Mouse (Mus musculus) brain, embryonic 14.5 days (tissue): ENCODE data around the gene Pacs1.

Experiments used
- CTCF ChIP-seq: fragments of 200-500 bp; IDR thresholded peaks from 2 replicates; pipeline ENCODE4 v1.5.1; 2012; ENCODE audit warnings: inconsistent platforms, mild to moderate bottlenecking, moderate library complexity, borderline replicate concordance; ENCODE audit not compliant: insufficient read depth, insufficient read length; ENCODE audit errors: extremely low read depth
- POLR2A ChIP-seq: fragments of 200-500 bp; IDR thresholded peaks from 2 replicates; pipeline ENCODE4 v1.6.1; 2012; ENCODE audit warnings: mild to moderate bottlenecking, inconsistent platforms, borderline replicate concordance; ENCODE audit not compliant: poor library complexity, insufficient read depth, insufficient read length, severe bottlenecking; ENCODE audit errors: extremely low read depth

GRCm38 (mm10) chr19:5170430-5170829 is 102.5 kb downstream of the Pacs1 start:
- TF ChIP-seq CTCF (no peak), POLR2A (no peak)
